Mouse (Mus musculus) midbrain, embryonic 10.5 days (tissue): ENCODE data around the gene Tmem234. TPM values are rescaled to one million over a fixed set of nuclear protein-coding genes. Genes with fewer than 3 reads are reported as not detected.
"Not testable (repeated sequence)": the region's sequence is repeated elsewhere in the genome, so short reads cannot be mapped to it uniquely, and the experiment has no call there.

Experiments used
- DNase-seq: peaks from one replicate; pipeline ENCODE4 v3.0.0-alpha.2; 2017; ENCODE audit warnings: low spot score
- H3K27ac ChIP-seq: fragments of 300-500 bp; sonication (generic); replicated peaks from 2 replicates; pipeline ENCODE4 v1.5.1; 2016; ENCODE audit warnings: mild to moderate bottlenecking
- H3K27me3 ChIP-seq: fragments of 300-500 bp; sonication (generic); 2 replicates; pipeline ENCODE4 v1.6.1; 2016; ENCODE audit warnings: low read depth, mild to moderate bottlenecking; ENCODE audit not compliant: poor library complexity, severe bottlenecking
- H3K36me3 ChIP-seq: fragments of 300-500 bp; sonication (generic); 2 replicates; pipeline ENCODE4 v1.6.1; 2016; ENCODE audit warnings: mild to moderate bottlenecking, moderate library complexity
- H3K4me1 ChIP-seq: fragments of 300-500 bp; sonication (generic); 2 replicates; pipeline ENCODE4 v1.6.1; 2016
- H3K4me3 ChIP-seq: fragments of 300-500 bp; sonication (generic); 2 replicates; pipeline ENCODE4 v1.5.1; 2016; ENCODE audit warnings: mild to moderate bottlenecking, moderate library complexity
- H3K9me3 ChIP-seq: fragments of 300-500 bp; sonication (generic); replicated peaks from 2 replicates; pipeline ENCODE4 v1.6.1; 2016; ENCODE audit warnings: mild to moderate bottlenecking
- WGBS: fragments of 180-500 bp; shearing (Covaris S2); methylation state at CpG from one replicate; pipeline ENCODE4 v1.1.7; 2016; 5-methylcytosine and 5-hydroxymethylcytosine counted together
- polyA plus RNA-seq: library from polyadenylated mRNA; unstranded; fragments of >200 nt; fragmentation: Nextera tagmentation; extraction: Ambion mirVana; gene quantifications from 2 replicates; pipeline ENCODE4 v1.2.1, GENCODE M21; 2016

Tmem234 gene
- 226 and 231 TPM in 2 replicates for polyA plus RNA-seq

GRCm38 (mm10) chr4:129600233-129601158, at the start of gene Tmem234, which contains the start of gene Eif3i:
Tmem234 (plus strand) TSS chr4:129600668.
Eif3i (minus strand) TSS chr4:129600648.
- Histone ChIP-seq H3K27me3 (no peaks in the 10 kb centered on the region), H3K4me1 (peaks cover 30% of the 10 kb centered on the region), H3K4me3 (peak within 1 kb of the TSS; percentile 100), H3K27ac (peak within 1 kb of the TSS; percentile 96), H3K9me3 (no peaks in the 10 kb centered on the region), H3K36me3 (peaks cover 73% of the 10 kb centered on the region)
- DNase-seq: peak; percentile 87
- under 1% methylated on average over 74 of the region's 74 CpGs for WGBS

GRCm38 (mm10) chr4:129554512-129554911, 46.0 kb upstream of the Tmem234 start:
- H3K9me3 ChIP-seq, DNase-seq, H3K27ac ChIP-seq, H3K36me3 ChIP-seq, H3K4me3 ChIP-seq: not testable (repeated sequence)
- whole genome bisulfite sequencing: 88% methylated on average over 6 of the region's 6 CpGs
- Histone ChIP-seq H3K4me1 (peaks cover 36% of the 10 kb centered on the region), H3K27me3 (peaks cover 29% of the 10 kb centered on the region)

- Histone ChIP-seq H3K36me3 (no peaks in the 10 kb centered on the region), H3K4me1 (peaks cover 30% of the 10 kb centered on the region), H3K9me3 (no peaks in the 10 kb centered on the region), H3K27me3 (peaks cover 29% of the 10 kb centered on the region), H3K27ac (peak overlapping the region; percentile 34), H3K4me3 (peak overlapping the region; percentile 58)
- peak; percentile 68 for DNase-seq
- WGBS: 3% methylated on average over 16 of the region's 16 CpGs
Measured at GRCm38 (mm10) chr4:129555421-129555861, 45.0 kb upstream of the Tmem234 start.

GRCm38 (mm10) chr4:129555862-129556531, 44.5 kb upstream of the Tmem234 start:
- Histone ChIP-seq H3K4me1 (peaks cover 29% of the 10 kb centered on the region), H3K27me3 (peaks cover 29% of the 10 kb centered on the region)

GRCm38 (mm10) chr4:129556532-129557223, 43.8 kb upstream of the Tmem234 start:
- DNase-seq: peak; percentile 92
- Histone ChIP-seq H3K36me3 (no peaks in the 10 kb centered on the region), H3K4me3 (peak overlapping the region; percentile 58), H3K4me1 (peaks cover 29% of the 10 kb centered on the region), H3K27ac (peak overlapping the region; percentile 34), H3K9me3 (no peaks in the 10 kb centered on the region), H3K27me3 (peaks cover 29% of the 10 kb centered on the region)
- WGBS: 7% methylated on average over 33 of the region's 33 CpGs

More at GRCm38 (mm10) chr4:129555862-129556531, 44.5 kb upstream of the Tmem234 start:
- H3K9me3 ChIP-seq: no peaks in the 10 kb centered on the region
- no peaks in the 10 kb centered on the region for H3K36me3 ChIP-seq
- peak overlapping the region; percentile 58 for H3K4me3 ChIP-seq
- no peak for DNase-seq
- 1% methylated on average over 24 of the region's 24 CpGs for WGBS
- H3K27ac ChIP-seq: peak overlapping the region; percentile 34

- peak overlapping the region; percentile 34; the same call in 1 of the 2 replicates for H3K27ac ChIP-seq
- H3K36me3 ChIP-seq: no peaks in the 10 kb centered on the region
- H3K4me1 ChIP-seq: peaks cover 29% of the 10 kb centered on the region
- DNase-seq: no peak
- WGBS: 75% methylated on average over 9 of the region's 9 CpGs
- H3K9me3 ChIP-seq: no peaks in the 10 kb centered on the region
- peaks cover 29% of the 10 kb centered on the region for H3K27me3 ChIP-seq
- peak overlapping the region; percentile 58; the same call in 1 of the 2 replicates for H3K4me3 ChIP-seq
Measured at GRCm38 (mm10) chr4:129557256-129557808, 43.1 kb upstream of the Tmem234 start.

GRCm38 (mm10) chr4:129558321-129558955, 42.0 kb upstream of the Tmem234 start:
- WGBS: 83% methylated on average over 12 of the region's 12 CpGs
- peaks cover 29% of the 10 kb centered on the region for H3K27me3 ChIP-seq
- H3K9me3 ChIP-seq: no peaks in the 10 kb centered on the region
- DNase-seq: no peak
- H3K4me1 ChIP-seq: peaks cover 31% of the 10 kb centered on the region
- no peaks in the 10 kb centered on the region for H3K36me3 ChIP-seq
- no peak overlapping the region for H3K27ac ChIP-seq
- H3K4me3 ChIP-seq: no peak overlapping the region

- Histone ChIP-seq H3K36me3 (no peaks in the 10 kb centered on the region), H3K27me3 (peaks cover 18% of the 10 kb centered on the region), H3K4me1 (peaks cover 25% of the 10 kb centered on the region), H3K27ac (no peak overlapping the region), H3K9me3 (no peaks in the 10 kb centered on the region), H3K4me3 (no peak overlapping the region)
- WGBS: 91% methylated on average over 5 of the region's 5 CpGs
- DNase-seq: no peak
Measured at GRCm38 (mm10) chr4:129561184-129561583, 39.3 kb upstream of the Tmem234 start.

GRCm38 (mm10) chr4:129563718-129564117, 36.8 kb upstream of the Tmem234 start:
- 60% methylated on average over 8 of the region's 8 CpGs for WGBS

GRCm38 (mm10) chr4:129565139-129565538, 35.3 kb upstream of the Tmem234 start:
- Histone ChIP-seq H3K4me3 (no peak overlapping the region), H3K36me3 (no peaks in the 10 kb centered on the region), H3K27ac (no peak overlapping the region), H3K4me1 (peaks cover 7% of the 10 kb centered on the region), H3K9me3 (no peaks in the 10 kb centered on the region), H3K27me3 (no peaks in the 10 kb centered on the region)
- 86% methylated on average over 6 of the region's 6 CpGs for WGBS
- no peak for DNase-seq

More at GRCm38 (mm10) chr4:129563718-129564117, 36.8 kb upstream of the Tmem234 start:
- Histone ChIP-seq H3K27me3 (no peaks in the 10 kb centered on the region), H3K27ac (no peak overlapping the region), H3K9me3 (no peaks in the 10 kb centered on the region), H3K4me3 (no peak overlapping the region), H3K4me1 (peaks cover 7% of the 10 kb centered on the region), H3K36me3 (no peaks in the 10 kb centered on the region)
- DNase-seq: no peak

- Histone ChIP-seq H3K9me3 (no peaks in the 10 kb centered on the region), H3K4me3 (no peak overlapping the region), H3K27me3 (no peaks in the 10 kb centered on the region), H3K36me3 (no peaks in the 10 kb centered on the region), H3K4me1 (peaks cover 6% of the 10 kb centered on the region), H3K27ac (no peak overlapping the region)
- no peak for DNase-seq
- 94% methylated on average over 7 of the region's 7 CpGs for WGBS
Measured at GRCm38 (mm10) chr4:129568366-129568765, 32.1 kb upstream of the Tmem234 start.
